Mouse (Mus musculus) hindbrain, embryonic 15.5 days (tissue): ENCODE measurements around the gene Thap3. TPM values are rescaled to one million over a fixed set of nuclear protein-coding genes. Genes with fewer than 3 reads are reported as not detected.

Source experiments
- ATAC-seq: fragments of 200-750 bp; cut with Nextera tagmentation; 2 replicates; pipeline ENCODE4 v1.8.0; 2017; ENCODE audit warnings: low read depth, moderate number of reproducible peaks, moderate TSS enrichment; ENCODE audit not compliant: low FRiP score
- H3K27ac ChIP-seq: fragments of 300-500 bp; sonication (generic); replicated peaks from 2 replicates; pipeline ENCODE4 v1.5.1; 2015; ENCODE audit warnings: mild to moderate bottlenecking, inconsistent platforms
- H3K27me3 ChIP-seq: fragments of 300-500 bp; sonication (generic); 2 replicates; pipeline ENCODE4 v1.6.1; 2015; ENCODE audit warnings: control low read depth, inconsistent platforms
- H3K36me3 ChIP-seq: fragments of 300-500 bp; sonication (generic); 2 replicates; pipeline ENCODE4 v1.6.1; 2015; ENCODE audit warnings: control low read depth, inconsistent platforms
- H3K4me1 ChIP-seq: fragments of 300-500 bp; sonication (generic); replicated peaks from 2 replicates; pipeline ENCODE4 v1.6.1; 2015; ENCODE audit warnings: control low read depth, inconsistent platforms
- H3K4me2 ChIP-seq: fragments of 300-500 bp; sonication (generic); 2 replicates; pipeline ENCODE4 v1.6.1; 2015; ENCODE audit warnings: moderate library complexity, mild to moderate bottlenecking, inconsistent platforms
- H3K4me3 ChIP-seq: fragments of 300-500 bp; sonication (generic); 2 replicates; pipeline ENCODE4 v1.5.1; 2015; ENCODE audit warnings: mild to moderate bottlenecking, inconsistent platforms
- H3K9ac ChIP-seq: fragments of 300-500 bp; sonication (generic); 2 replicates; pipeline ENCODE4 v1.6.1; 2015; ENCODE audit warnings: inconsistent platforms
- H3K9me3 ChIP-seq: fragments of 300-500 bp; sonication (generic); 2 replicates; pipeline ENCODE4 v1.6.1; 2016; ENCODE audit warnings: control low read depth, inconsistent platforms
- WGBS: fragments of 180-500 bp; shearing (Covaris S2); methylation state at CpG from one replicate; pipeline ENCODE4 v1.1.7; 2015; 5-methylcytosine and 5-hydroxymethylcytosine counted together
- polyA plus RNA-seq: library from polyadenylated mRNA; unstranded; fragments of >200 nt; fragmentation: Nextera tagmentation; extraction: Ambion mirVana; gene quantifications from 2 replicates; pipeline ENCODE4 v1.2.1, GENCODE M21; 2015

The Thap3 gene
- polyA plus RNA-seq, 1 experiment from 2014 or later: 36.7 TPM

- peak overlapping the region; percentile 44 for H3K9ac ChIP-seq
- peak overlapping the region; percentile 80 for H3K27ac ChIP-seq
- no peaks in the 10 kb centered on the region for H3K36me3 ChIP-seq
- peak overlapping the region; percentile 99 for H3K4me2 ChIP-seq
- H3K4me3 ChIP-seq: peak overlapping the region; percentile 69
- no peaks in the 10 kb centered on the region for H3K9me3 ChIP-seq
- 0 out of 2 replicates have a peak, but pooled peaks have one; percentile 17 for ATAC-seq
- WGBS: under 1% methylated on average over 14 of the region's 14 CpGs
- peaks cover 38% of the 10 kb centered on the region for H3K4me1 ChIP-seq
- peaks cover 23% of the 10 kb centered on the region for H3K27me3 ChIP-seq
Observed at GRCm38 (mm10) chr4:152008148-152008500, 19.3 kb upstream of the Thap3 start.

GRCm38 (mm10) chr4:152007481-152008147 lies 18.8 kb upstream of the Thap3 start:
- H3K4me3 ChIP-seq: peak overlapping the region; percentile 69
- 5% methylated on average over 8 of the region's 8 CpGs for WGBS
- ATAC-seq: no peak
- H3K27ac ChIP-seq: peak overlapping the region; percentile 80; the same call in 1 of the 2 replicates
- peak overlapping the region; percentile 99 for H3K4me2 ChIP-seq
- peak overlapping the region; percentile 44 for H3K9ac ChIP-seq
- H3K27me3 ChIP-seq: peaks cover 23% of the 10 kb centered on the region
- H3K4me1 ChIP-seq: peaks cover 38% of the 10 kb centered on the region
- H3K36me3 ChIP-seq: no peaks in the 10 kb centered on the region
- H3K9me3 ChIP-seq: no peaks in the 10 kb centered on the region

- peaks cover 38% of the 10 kb centered on the region for H3K4me1 ChIP-seq
- ATAC-seq: no peak
- H3K4me2 ChIP-seq: no peak overlapping the region
- no peak overlapping the region for H3K9ac ChIP-seq
- H3K9me3 ChIP-seq: no peaks in the 10 kb centered on the region
- peaks cover 23% of the 10 kb centered on the region for H3K27me3 ChIP-seq
- no peaks in the 10 kb centered on the region for H3K36me3 ChIP-seq
- 18% methylated on average over 3 of the region's 3 CpGs for WGBS
- H3K4me3 ChIP-seq: no peak overlapping the region
- H3K27ac ChIP-seq: no peak overlapping the region
Observed at GRCm38 (mm10) chr4:152006812-152007211, 18.0 kb upstream of the Thap3 start.

- Histone ChIP-seq H3K9me3 (no peaks in the 10 kb centered on the region), H3K9ac (no peak overlapping the region), H3K4me1 (peaks cover 34% of the 10 kb centered on the region), H3K27ac (no peak overlapping the region), H3K4me3 (no peak overlapping the region), H3K27me3 (peaks cover 23% of the 10 kb centered on the region), H3K4me2 (no peak overlapping the region), H3K36me3 (no peaks in the 10 kb centered on the region)
- no peak for ATAC-seq
- WGBS: 78% methylated on average over 6 of the region's 6 CpGs
Observed at GRCm38 (mm10) chr4:152006137-152006536, 17.3 kb upstream of the Thap3 start.

- no peaks in the 10 kb centered on the region for H3K36me3 ChIP-seq
- no peak overlapping the region for H3K4me3 ChIP-seq
- H3K9ac ChIP-seq: no peak overlapping the region
- H3K4me1 ChIP-seq: peaks cover 10% of the 10 kb centered on the region
- no peak overlapping the region for H3K4me2 ChIP-seq
- H3K27ac ChIP-seq: no peak overlapping the region
- ATAC-seq: no peak
- WGBS: 91% methylated on average over 3 of the region's 3 CpGs
- peaks cover 9% of the 10 kb centered on the region for H3K27me3 ChIP-seq
- no peaks in the 10 kb centered on the region for H3K9me3 ChIP-seq
Observed at GRCm38 (mm10) chr4:152002063-152002462, 13.3 kb upstream of the Thap3 start.

GRCm38 (mm10) chr4:152001335-152001734 lies 12.5 kb upstream of the Thap3 start:
- ATAC-seq: no peak
- H3K4me3 ChIP-seq: no peak overlapping the region
- H3K4me1 ChIP-seq: peaks cover 10% of the 10 kb centered on the region

GRCm38 (mm10) chr4:152000906-152001305 lies 12.1 kb upstream of the Thap3 start:
- ATAC-seq: no peak
- Histone ChIP-seq H3K27ac (no peak overlapping the region), H3K9ac (no peak overlapping the region), H3K4me3 (no peak overlapping the region), H3K4me2 (no peak overlapping the region), H3K36me3 (no peaks in the 10 kb centered on the region), H3K9me3 (no peaks in the 10 kb centered on the region), H3K4me1 (peaks cover 10% of the 10 kb centered on the region), H3K27me3 (no peaks in the 10 kb centered on the region)
- 53% methylated on average over 4 of the region's 4 CpGs for WGBS

More at GRCm38 (mm10) chr4:152001335-152001734, 12.5 kb upstream of the Thap3 start:
- WGBS: 69% methylated on average over 4 of the region's 4 CpGs
- H3K27me3 ChIP-seq: peaks cover 2% of the 10 kb centered on the region
- H3K36me3 ChIP-seq: no peaks in the 10 kb centered on the region
- H3K9ac ChIP-seq: no peak overlapping the region
- no peak overlapping the region for H3K4me2 ChIP-seq
- no peak overlapping the region for H3K27ac ChIP-seq
- no peaks in the 10 kb centered on the region for H3K9me3 ChIP-seq

- Histone ChIP-seq H3K4me3 (no peak overlapping the region), H3K4me2 (no peak overlapping the region), H3K9me3 (no peaks in the 10 kb centered on the region), H3K4me1 (peaks cover 13% of the 10 kb centered on the region), H3K27ac (no peak overlapping the region), H3K27me3 (no peaks in the 10 kb centered on the region), H3K9ac (no peak overlapping the region), H3K36me3 (no peaks in the 10 kb centered on the region)
- ATAC-seq: no peak
- WGBS: 78% methylated on average over 3 of the region's 3 CpGs
Observed at GRCm38 (mm10) chr4:151999481-151999880, 10.7 kb upstream of the Thap3 start.

- Histone ChIP-seq H3K4me3 (0 out of 2 replicates have a peak overlapping the region, but pooled peaks have one; percentile 99), H3K9ac (no peak overlapping the region)
Observed at GRCm38 (mm10) chr4:151997701-151998100, 8.9 kb upstream of the Thap3 start.

GRCm38 (mm10) chr4:151996951-151997222 lies 8.1 kb upstream of the Thap3 start:
- H3K9ac ChIP-seq: peak overlapping the region; percentile 54
- H3K4me1 ChIP-seq: peaks cover 25% of the 10 kb centered on the region
- peak overlapping the region; percentile 90 for H3K27ac ChIP-seq
- H3K4me3 ChIP-seq: peak overlapping the region; percentile 99
- no peaks in the 10 kb centered on the region for H3K27me3 ChIP-seq
- ATAC-seq: no peak
- H3K36me3 ChIP-seq: peaks cover 5% of the 10 kb centered on the region
- 5% methylated on average over 13 of the region's 13 CpGs for WGBS
- H3K4me2 ChIP-seq: peak overlapping the region; percentile 87
- no peaks in the 10 kb centered on the region for H3K9me3 ChIP-seq

More at GRCm38 (mm10) chr4:151997701-151998100, 8.9 kb upstream of the Thap3 start:
- H3K36me3 ChIP-seq: no peaks in the 10 kb centered on the region
- peak overlapping the region; percentile 87 for H3K4me2 ChIP-seq
- H3K9me3 ChIP-seq: no peaks in the 10 kb centered on the region
- peaks cover 25% of the 10 kb centered on the region for H3K4me1 ChIP-seq
- H3K27me3 ChIP-seq: no peaks in the 10 kb centered on the region
- 81% methylated on average over 3 of the region's 3 CpGs for WGBS
- ATAC-seq: no peak
- no peak overlapping the region for H3K27ac ChIP-seq

GRCm38 (mm10) chr4:151996173-151996950 lies 7.6 kb upstream of the Thap3 start, which contains the start of gene Phf13:
Gene Phf13, minus strand, starts transcription at chr4:151996258.
- Histone ChIP-seq H3K9ac (peak within 1 kb of the TSS; percentile 83), H3K4me2 (peak within 1 kb of the TSS; percentile 87), H3K36me3 (peaks cover 10% of the 10 kb centered on the region), H3K27me3 (no peaks in the 10 kb centered on the region), H3K27ac (peak within 1 kb of the TSS; percentile 90), H3K4me1 (peaks cover 25% of the 10 kb centered on the region), H3K4me3 (peak within 1 kb of the TSS; percentile 99), H3K9me3 (no peaks in the 10 kb centered on the region)
- under 1% methylated on average over 91 of the region's 94 CpGs for WGBS
- ATAC-seq: peak; percentile 96
